Mouse (Mus musculus) liver, embryonic 18 days (tissue): ENCODE data around the gene Sntn. TPM values are rescaled to one million over a fixed set of nuclear protein-coding genes. Genes with fewer than 3 reads are reported as not detected.

Experiments
- polyA plus RNA-seq: library from polyadenylated mRNA; depleted of rRNA; stranded (reverse); fragments of >200 nt; gene quantifications from 2 replicates; pipeline ENCODE4 v1.2.3, GENCODE M21; 2012; rRNA removed

Sntn gene
- not detected in 2 replicates for polyA plus RNA-seq

GRCm38 (mm10) chr14:13670576-13670975 lies at the start of gene Sntn:
Sntn (plus strand) TSS chr14:13670876.

Other genes starting within 250 kb of the Sntn start
- not detected in 2 replicates for gene Gm281, start 243.6 kb downstream of the Sntn start, polyA plus RNA-seq